Mouse (Mus musculus) granulocyte monocyte progenitor cell, adult 5-6 weeks (primary cell): ENCODE data around the gene Gnptab. TPM values are rescaled to one million over a fixed set of nuclear protein-coding genes. Genes with fewer than 3 reads are reported as not detected.
"Not testable (repeated sequence)": the region's sequence is repeated elsewhere in the genome, so short reads cannot be mapped to it uniquely, and the experiment has no call there.

Experiments
- ATAC-seq: replicated peaks from 2 replicates; pipeline ENCODE4 v1.8.0; 2016; ENCODE audit warnings: mild to moderate bottlenecking, moderate TSS enrichment, inconsistent platforms; ENCODE audit not compliant: poor library complexity, severe bottlenecking
- total RNA-seq, 2 experiments: library from RNA; stranded (forward) in 1 of 2; stranded (reverse) in 1 of 2; fragments of 200-712, 200-1000 nt in 1 of 2; fragments of >200 nt in 1 of 2; fragmentation: Nextera tagmentation in 1 of 2; gene quantifications; 2 replicates each; pipeline ENCODE4 v1.2.3; 2014 to 2017

Gnptab gene
- 80.5 and 85.2 TPM in 2 replicates for total RNA-seq (2014; fragmentation: Nextera tagmentation)
- 53.4 and 62.9 TPM in 2 replicates for total RNA-seq (2017)

DNA sequence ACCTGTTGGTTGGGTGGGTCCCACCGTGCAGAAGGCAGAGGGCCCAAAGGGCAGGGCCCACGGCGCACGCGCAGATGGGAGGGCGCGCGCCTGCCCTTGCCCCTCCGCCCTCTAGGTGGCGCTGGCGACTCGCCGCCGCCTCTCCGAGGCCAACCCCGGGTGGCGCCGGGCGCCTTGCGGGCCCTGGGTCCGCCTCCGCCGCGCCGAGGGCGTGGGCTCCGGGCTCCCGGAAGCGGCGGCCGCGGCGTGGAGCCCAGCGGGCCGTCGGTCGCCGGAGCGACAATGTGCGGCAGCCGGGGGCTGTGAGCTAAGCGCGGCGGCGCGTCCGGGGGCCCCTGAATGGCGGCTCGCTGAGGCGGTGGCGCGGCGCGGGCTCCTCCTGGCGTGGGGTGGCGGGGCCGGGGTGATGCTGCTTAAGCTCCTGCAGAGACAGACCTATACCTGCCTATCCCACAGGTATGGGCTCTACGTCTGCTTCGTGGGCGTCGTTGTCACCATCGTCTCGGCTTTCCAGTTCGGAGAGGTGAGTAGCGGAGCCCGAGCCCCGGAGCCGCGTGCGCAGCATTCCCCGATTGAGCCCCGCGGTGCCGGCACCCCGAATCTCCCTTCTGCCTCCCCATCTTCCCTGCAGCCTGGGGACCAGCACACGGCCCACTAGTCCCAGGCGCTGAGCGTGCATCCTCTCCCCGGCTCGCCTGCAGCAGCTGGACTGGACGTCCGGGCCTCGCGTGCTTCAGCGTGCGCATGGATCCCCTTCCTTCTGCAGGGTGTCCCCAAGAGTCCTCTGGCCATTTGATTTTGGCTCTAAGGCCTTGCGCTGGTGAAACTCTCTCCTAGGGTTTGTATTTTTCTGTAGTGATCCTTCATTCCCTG is at the start of gene Gnptab, which contains the start of gene Dram1:
Gene Gnptab (plus strand): TSS at position 120 of the 873 bp plus-strand sequence.
Gene Dram1 (minus strand): TSS at position 68 of the 873 bp plus-strand sequence.
- ATAC-seq, result peak; percentile 72

DNA sequence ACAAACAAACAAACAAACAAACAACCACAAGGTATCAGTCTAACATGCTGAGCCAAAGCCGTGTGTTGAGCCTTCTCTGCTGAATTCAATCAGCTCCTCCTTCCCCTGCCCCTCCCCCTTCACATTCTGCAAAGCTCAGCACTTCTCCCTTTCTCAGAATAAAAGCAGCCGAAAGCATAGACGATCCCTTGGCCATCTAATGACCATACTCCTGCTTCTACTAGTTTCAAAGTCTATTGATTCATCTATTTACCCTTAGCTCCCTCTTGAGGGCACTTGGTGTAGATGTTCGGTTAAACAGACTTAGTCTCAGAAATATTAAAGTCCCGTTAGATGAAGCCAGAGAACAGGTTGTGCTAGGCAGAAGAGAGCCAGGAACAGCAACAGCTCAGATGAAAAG is 48.2 kb upstream of the Gnptab start:
- peak; percentile 33 for ATAC-seq

DNA sequence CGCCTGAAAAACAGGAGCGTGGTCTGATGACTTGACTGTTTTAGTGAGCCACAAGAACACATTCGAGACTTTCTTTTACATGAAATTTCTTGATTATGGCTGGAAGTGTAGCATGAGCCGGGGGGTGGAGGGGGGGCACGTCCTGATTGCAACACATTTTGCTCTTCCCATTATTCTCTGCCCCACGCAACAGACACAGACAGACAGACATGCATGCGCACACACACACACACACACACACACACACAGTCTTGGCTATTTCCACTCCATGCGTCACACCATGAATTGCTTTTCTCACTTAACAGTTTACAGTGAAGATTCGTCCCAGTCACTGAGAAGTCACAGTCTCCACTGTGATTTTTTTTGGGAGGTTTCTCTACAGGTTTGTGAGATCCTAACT is 38.3 kb upstream of the Gnptab start:
- peak; percentile 53 for ATAC-seq

DNA sequence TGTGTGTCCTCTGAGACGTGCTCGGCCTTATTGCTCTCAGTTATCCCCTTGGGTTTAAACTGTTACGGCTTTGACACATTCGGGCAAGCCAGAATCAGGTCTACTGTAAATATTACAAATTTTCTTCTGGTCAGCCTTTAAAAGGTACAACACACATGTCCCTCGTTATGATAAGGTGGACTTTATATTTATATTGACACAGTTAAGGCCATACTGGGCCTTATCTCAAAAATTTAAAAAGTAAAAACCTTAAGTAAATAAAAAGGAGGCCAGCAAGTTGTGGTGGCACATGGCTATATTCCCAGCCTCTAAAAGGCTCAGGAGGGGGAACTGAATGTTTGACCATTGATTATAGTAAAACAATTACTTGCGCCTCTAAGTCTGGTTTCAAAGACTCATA is 37.6 kb upstream of the Gnptab start:
- ATAC-seq, result no peak

DNA sequence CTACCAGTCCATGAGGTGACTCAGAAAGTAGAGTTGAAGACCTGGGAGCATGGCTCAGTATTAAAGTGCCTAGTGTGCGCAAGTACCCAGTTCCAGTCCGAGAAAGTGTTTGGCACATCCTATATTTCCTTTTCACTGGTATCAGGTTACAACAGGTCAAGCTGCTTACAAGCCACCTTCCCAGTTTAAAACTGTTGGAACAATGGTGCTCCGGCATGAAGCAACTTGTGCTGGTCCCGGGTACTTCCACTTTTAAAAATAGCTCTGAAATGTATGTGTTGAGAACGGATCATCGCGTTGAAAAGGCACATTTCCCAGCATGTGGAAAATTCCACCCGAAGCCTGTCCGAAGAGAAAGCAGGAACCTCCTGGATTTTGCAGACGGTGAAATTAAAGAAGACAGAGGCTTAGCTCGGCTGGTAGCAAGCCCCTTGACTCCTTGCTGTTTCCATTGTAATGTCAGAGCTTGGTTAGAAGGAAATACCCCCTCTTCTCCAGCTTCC is 33.0 kb upstream of the Gnptab start:
- ATAC-seq, result peak; percentile 47

DNA sequence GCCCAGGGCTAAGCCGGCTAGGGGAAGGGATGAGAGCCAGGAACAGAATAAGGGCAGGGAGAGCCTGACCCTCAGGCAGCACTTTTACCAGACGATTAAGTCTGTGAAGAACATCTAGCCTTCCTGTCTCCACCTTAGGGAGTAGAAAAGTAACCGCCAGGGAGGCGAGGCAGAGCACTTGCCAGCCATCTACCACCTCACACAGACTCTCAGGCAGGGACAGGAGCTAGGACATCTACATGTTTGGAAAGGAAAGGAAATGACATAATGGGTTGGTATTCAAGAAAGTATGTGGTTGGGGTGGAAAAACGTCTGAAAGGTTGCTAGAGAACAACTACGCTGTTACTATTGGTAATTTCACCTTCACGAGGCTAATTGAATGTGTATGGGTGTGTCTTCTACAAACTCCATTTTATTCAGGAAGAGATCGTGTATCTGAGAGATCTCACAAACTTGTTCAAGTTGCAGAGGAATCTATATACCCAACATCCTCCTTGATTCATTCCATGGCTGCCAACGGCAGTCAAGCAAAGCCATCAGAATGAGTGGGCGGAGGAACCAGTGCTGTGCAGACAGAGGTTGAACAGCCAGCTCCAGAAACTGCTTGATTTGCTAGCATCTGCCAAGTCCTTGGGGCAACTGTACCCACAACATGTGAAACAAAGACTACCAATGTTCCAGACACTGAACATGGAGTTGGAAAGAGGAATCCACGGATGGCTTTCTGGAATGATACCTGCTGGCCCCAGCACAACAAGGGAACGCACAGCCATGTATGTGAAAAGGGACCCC is 32.3 kb upstream of the Gnptab start:
- peak; percentile 31 for ATAC-seq

DNA sequence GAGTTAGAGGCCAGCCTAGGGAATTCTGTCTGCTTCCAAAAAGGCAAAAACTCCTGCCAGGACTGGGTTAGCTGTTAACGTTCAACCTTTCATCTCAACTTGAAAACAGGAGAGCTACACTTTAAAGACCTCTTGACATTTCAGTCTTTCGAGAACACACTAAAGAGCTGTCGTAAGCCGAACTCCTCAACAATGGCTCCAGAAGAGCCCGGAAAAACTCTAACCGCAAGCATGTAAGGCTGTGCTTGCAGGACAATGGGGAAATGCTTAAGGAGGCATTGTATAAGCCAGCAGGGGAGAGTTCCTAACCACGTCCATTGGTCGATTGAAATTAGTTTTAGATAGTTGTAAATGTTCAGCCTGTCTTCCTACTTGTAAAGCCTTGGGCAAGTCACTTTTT is 29.1 kb upstream of the Gnptab start:
- peak; percentile 51 for ATAC-seq

DNA sequence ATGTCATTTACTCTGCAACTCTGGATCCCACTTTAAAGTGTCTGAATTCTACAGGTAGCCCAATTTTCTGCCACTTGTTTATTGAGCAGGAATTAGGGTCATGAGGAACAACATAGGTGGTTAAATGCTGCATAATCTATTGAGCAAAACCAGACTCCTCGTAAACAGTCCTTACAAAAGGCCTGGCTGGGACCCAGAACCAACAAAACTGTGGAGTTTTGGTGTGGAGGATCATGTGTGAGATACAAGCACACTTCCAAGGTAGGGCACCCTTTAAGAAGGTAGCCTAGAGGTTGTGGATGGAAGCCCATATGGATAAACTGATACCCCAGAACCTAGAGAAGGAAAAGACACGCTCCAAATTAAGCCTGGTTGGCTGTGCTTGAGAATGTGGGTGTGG is 28.2 kb upstream of the Gnptab start:
- ATAC-seq, result no peak

DNA sequence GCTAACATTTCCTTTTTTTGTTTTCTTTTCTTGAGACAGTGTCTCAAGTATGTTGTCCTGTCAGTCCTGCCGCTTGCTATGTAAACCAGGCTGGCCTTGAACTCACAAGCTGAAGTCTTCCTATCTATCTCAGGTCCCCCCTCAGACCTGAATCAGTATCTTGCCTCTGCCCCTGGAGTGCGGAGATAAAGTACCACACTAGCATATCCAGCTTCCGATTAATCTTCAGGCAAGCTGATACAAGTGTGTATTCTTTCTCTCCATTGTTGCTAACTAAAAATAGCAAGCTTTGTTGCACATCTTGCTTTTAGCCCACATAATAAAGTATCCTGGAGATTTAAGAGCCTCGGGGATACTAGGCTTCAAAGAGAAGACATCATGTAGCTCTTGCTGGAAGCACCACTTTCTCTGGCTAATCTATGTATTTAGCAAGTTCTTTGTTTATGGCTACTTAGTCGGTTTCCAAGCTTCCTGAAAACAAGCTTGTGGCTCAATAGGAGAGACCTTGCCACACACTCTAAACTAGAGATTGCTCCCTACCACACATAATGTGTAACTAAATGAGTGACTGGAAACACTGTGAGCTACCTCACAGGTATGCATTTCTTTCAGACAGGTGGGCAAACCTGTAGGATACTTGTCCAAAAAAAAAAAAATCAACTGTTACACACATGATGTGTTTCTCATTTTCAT is 27.4 kb upstream of the Gnptab start:
- peak; percentile 52 for ATAC-seq

DNA sequence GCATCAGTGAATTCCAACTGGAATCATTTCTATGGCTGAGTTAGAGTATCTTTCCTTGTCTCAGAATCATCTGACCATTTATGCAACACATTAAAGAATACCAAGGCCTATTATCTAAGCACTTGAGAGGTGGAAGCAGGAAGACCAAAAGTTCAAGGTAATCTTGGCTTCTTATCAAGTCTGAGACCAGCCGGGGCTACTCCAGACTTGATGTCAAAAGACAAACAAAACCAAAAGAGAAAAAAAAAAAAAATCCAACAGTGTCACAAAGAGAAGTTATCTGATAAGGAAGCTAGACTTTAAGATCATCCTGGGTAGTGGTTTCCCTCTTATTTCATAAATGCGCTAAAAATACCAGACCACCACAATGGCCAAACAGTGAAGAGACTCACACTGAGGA is 26.4 kb upstream of the Gnptab start:
- ATAC-seq, result peak; percentile 46

DNA sequence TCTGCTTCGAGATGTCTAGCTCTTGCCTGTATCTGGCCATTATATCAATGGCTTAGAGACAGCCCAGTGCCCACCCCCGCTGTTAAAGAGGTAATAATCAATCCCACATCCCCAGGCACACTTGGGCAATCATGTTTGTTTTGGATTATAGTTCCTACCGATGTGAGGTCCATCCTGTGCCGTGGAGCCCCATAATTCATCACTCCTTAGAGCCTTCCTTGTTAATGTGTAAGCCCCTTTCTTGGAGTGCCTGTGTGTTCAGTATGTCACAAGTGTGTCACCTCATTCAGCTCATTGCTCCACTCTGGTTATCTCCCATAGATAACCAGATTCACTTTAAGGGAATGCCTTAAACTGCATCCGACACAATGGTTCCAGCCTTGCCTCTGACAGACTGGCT is 24.3 kb upstream of the Gnptab start:
- no peak for ATAC-seq

DNA sequence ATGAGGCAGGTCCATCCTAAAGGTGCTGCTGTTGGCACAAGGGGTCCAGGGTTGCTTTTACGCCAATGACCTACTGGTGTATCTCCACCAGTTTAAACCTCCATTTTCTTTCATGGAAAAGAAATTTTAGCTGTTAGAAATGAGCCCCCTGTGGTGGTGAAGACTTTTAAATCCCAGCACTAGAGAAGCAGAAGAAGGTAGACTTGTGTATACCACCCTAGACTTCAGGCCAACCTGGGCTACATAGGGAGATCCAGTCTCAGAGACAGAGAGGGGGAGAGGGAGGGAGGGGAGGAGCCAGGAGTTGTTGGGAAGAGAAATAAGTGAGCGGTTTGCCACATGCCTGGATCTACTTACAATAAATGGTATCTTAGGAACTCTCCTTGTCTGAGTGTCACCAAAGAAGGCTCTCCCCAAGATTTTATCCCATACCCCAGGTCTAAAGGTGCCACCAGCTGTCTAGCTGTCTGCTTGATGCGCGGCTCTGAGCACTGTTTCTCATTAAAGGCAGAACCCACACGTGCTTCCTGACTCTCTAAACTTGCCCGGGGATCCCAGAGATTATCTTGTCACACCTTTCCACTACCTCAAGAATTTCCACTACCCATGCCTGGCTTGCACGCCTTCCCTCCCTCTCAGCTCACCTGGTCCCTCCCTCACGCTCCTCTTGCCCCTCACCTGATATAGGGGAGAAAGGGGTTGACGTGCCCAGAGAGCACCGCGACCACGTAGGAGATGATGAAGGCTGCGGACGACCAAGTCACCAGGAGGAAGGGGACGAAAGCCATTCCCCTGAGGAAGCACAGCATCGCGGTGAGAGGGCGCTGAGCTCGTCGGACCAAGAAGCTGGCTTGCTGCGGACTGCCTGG is 22.6 kb upstream of the Gnptab start:
- no peak for ATAC-seq

DNA sequence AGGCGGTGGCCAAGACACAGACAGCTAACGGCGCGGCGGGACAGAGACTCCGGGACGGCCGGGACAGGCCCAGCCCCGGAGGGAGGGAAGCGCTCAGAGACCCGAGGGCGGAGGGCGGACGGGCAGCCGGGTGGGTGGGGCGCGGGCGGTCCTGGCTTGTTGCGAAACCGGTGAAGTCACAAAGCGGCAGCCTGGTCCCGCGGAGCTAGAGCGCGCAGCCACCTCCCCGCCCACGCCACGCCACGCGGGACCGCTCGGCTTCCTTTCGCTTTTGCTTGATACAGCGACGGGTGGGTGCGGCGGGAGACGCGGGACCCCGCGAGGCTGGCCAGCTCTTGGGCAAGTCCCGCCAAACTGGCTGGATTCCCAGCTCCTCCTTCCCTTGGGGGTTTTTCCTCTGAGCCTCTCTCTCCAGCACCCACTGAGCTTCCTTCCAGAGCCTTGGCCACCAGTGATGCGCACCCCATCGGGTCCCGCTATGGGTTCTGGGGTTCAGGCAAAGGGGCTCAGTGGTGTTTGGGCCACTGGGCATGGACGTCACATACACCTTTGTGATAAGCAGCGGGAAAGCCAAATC is 21.9 kb upstream of the Gnptab start:
- ATAC-seq, result peak; percentile 79

DNA sequence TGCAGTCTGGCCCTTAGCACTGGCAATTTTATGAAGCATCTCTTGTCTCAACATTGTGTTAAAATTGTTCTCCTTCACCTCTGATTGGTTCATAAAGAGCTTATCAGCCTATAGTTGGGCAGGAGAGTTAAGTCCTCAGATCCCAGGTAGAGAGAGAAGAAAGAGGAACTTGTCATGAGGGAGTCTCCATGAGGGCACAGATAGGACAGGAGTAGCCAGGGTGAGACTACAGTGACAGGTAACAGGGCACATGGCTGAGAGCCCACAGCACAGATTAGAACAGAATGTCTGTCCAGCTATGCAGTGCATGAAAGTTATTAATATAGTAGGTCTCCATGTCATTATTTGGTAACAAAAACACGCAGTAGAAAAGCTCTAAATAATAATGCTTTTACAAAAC is 16.7 kb upstream of the Gnptab start:
- ATAC-seq, result peak; percentile 37; the same call in 1 of the 2 replicates

DNA sequence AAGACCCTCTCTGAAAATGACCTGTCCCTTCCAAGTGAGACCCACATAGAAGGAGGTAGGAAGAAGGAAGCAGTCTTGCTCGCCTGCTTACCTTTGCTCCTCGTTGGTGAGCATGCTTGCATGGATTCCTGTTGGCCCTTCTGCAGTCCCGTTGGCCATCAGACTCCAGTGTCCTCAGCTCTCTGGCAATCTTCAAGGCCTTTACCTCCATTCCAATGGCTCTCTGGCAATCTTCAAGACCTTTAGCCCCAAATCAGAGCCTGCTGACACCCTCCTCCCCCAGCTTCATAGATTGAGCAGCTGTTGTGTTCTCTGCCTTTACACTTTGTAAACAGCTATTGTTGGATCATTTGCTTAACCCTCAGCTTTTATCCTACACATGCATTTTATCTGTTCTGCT is 14.7 kb upstream of the Gnptab start:
- ATAC-seq, result no peak

DNA sequence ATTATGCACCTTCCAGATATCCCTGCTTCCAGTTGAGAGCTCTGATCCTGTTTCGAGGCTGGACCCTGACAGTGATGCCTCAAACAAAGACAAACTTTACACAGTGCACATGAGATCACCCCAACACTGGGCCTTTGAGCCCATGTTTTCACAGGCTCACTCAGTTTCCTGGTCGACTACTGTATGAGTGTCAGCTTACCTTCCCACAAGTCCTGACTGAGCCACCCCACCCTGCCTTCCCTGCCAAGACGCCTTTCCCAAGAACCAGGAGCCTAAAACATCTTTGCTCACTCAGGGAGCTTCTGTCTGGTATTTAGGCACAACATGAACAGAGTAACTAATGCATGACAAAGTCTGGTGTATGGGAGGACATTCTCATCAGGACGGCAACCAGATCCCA is 9.7 kb upstream of the Gnptab start:
- ATAC-seq, result no peak

DNA sequence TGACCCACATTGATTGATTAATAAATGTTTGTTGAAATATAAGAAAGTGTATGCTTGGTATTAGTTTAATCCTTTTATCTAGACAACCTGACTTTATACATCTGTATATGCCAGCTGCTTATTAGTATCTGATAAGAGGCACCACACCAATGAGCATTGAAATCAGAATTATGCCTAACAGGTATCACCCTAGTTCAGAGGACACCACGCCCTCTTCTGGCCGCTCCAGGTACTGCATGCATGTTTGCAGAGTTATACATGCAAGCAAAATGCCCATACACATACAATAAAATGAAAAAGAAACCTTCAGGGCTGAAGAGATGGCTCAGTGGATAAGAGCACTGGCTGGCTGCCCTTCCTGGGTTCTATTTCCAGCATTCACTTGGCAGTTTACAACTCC is 7.1 kb upstream of the Gnptab start:
- ATAC-seq, result peak; percentile 56; the same call in 1 of the 2 replicates

DNA sequence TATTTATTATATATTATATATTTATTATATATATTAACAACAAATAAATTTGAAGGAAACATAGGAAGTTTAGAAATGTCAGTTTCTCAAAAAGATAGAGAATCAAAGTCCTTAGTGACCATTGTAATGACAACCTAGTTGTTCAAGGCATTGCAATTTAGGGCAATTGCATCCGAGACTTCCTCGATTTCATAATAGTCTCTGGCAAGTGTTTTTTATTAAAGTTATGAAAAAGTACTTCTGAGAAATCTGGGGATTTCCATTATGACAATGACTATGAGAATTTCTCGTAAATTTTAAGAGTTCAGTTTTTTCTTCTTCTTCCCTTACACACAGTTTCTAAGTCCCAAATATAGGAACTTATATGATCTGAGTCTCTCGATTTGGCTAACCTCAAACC is 6.5 kb upstream of the Gnptab start:
- ATAC-seq, result peak; percentile 59

DNA sequence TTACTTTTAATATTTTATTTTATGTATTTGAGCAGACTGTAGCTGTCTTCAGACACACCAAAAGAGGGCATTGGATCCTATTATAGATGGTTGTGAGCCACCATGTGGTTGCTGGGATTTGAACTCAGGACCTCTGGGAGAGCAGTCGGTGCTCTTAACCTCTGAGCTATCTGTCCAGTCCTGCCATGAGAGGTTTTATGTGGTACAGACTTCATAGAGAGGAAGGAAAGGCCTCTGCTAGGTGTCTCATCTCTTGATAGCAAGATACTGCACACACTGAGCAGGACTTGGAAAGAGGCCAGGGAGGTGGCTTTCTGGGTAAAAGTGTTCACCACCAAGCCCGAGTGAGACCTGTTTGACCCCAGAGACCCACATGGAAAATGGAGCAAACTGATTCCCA is 6.0 kb upstream of the Gnptab start:
- not testable (repeated sequence) for ATAC-seq
